Mouse (Mus musculus) frontal cortex, adult 2 months (tissue): ENCODE data around the gene Slc36a3. TPM values are rescaled to one million over a fixed set of nuclear protein-coding genes. Genes with fewer than 3 reads are reported as not detected.

ENCODE experiments used
- DNase-seq, 2 experiments: peaks; one replicate each; pipeline ENCODE4 v3.0.0; 2022; ENCODE audit warnings: low spot score in 1 of 2; ENCODE audit errors: extremely low spot score in 1 of 2
- polyA plus RNA-seq: library from polyadenylated mRNA; depleted of rRNA; stranded (reverse); fragments of >200 nt; gene quantifications from 2 replicates; pipeline ENCODE4 v1.2.3, GENCODE M21; 2012; rRNA removed

The Slc36a3 gene
- polyA plus RNA-seq, 1 experiment: not detected

DNA sequence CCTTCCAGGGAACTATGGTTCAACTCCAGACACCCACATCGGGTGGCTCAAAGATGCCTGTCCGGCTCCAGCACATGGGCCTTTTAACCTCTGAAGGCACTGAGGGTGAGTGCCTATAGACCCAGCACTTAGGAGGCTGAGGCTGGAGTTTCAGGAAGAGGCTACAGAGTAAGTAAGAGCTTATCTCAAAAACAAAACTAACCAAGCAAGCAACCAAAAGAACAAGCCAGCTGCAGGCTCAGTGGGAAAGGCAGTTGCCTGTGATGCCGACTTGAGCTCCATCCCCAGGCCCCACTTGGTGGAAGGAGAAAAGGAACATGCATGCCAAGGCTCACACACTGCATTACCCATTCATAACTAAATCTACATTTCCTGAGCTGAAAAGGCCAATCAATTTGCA lies 73.0 kb downstream of the Slc36a3 start:
- DNase-seq: no peak

DNA sequence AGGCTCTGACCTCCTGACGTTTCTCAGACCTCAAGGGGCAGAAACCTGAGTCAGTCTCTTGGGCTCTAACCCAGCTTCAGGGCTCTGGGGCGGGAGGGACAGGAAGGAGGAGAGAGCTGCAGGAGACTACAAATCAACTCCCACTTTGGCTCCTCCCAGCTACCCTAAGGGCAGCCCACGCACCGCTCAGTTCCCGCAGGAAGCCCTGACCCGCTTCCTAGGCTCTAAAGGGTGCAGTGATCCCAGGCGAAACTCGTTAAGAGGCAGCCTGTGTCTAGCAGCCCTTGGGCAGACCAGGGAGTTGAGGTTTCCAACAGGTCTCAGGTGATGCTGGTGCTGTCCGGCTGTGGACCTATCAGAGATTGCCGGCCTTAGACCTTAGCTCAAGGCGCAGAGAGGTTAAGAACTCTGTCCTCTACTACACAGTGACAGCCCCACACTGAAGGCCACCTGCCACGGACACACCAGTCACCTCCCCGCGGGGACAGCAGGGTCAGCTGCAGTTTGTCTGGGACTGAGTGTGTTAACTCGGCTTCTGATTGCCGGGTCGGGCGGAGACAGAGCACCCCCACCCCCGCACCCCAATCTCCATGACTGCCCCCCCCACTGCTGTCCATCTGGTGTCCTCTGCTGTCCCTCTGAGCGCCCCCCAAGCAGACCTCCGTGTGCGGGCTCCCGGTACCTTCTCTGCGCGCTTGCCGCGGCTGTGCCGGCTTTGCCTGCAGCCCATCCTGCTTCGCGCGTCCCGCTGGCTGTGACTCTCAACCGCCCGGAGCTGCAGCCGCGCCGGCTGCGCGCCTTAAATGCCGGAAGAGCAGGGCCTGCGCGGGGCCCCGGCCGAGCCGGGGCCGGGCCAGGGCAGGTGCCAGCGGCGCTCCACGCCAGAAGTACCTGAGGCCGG lies 73.9 kb downstream of the Slc36a3 start, which contains the start of gene Ccdc69:
Ccdc69 (minus strand) TSS at position 801 of the 901 bp plus-strand sequence.
- DNase-seq: peak in 1 of 2 experiments; percentile 36

DNA sequence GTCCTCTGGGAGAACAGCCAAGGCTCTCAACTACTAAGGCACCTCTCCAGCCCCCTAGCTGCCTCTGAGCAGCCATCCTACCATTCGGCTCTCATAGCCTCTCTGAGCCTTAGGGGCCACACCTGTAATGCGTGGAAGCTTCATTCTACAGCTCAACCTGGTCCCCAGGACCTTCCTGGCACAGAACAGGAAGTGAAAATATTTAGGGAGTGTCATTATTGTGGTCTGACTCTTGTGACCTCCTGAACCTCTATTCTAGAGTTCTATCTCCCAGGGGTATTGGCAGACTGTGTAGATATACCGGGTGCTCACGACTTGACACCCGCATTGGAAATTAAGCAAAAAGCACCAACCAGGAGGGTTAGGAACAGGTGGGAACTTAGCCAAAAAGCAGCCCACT lies 75.3 kb downstream of the Slc36a3 start:
- DNase-seq: no peak

DNA sequence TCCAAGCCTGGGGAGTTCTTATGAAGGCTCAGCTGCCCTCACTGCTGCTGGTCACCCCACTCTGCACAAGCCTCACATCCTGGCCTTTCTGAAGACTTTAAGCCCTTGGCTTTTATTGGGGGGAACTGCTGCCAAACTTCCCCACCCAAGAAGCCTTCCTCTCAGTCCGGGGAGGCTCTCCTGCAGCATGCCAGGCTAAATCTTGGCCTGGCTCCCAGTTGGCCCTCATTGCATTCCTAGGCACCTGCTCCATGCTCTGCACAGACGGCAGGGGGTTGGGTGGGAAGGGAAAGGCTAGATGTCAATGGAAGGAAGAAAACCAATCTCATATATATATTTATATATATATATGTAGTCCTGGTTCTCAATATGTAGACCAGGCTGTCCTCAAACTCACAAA lies 75.9 kb downstream of the Slc36a3 start:
- DNase-seq: no peak

Other genes starting within 250 kb of the Slc36a3 start
- gene Gpx3, start 249.3 kb downstream of the Slc36a3 start, polyA plus RNA-seq: 11.7 and 14.9 TPM in 2 replicates
- gene Tnip1, start 188.8 kb downstream of the Slc36a3 start, polyA plus RNA-seq: 21.9 and 24.0 TPM in 2 replicates
- 76.6 and 76.8 TPM in 2 replicates for gene Anxa6, start 118.3 kb downstream of the Slc36a3 start, polyA plus RNA-seq
- 0.94 and 1.2 TPM in 2 replicates for gene Ccdc69, start 73.6 kb downstream of the Slc36a3 start, polyA plus RNA-seq
- 41.3 and 45.6 TPM in 2 replicates for gene Gm2a, start 53.6 kb downstream of the Slc36a3 start, polyA plus RNA-seq
- 2.0 and 2.5 TPM in 2 replicates for gene Slc36a2, start 33.4 kb upstream of the Slc36a3 start, polyA plus RNA-seq
- gene Slc36a1, start 52.6 kb upstream of the Slc36a3 start, polyA plus RNA-seq: 33.7 and 34.5 TPM in 2 replicates
- gene Fat2, start 184.9 kb upstream of the Slc36a3 start, polyA plus RNA-seq: 0.04 and 0.06 TPM in 2 replicates